Mouse (Mus musculus) embryo, embryonic 9.5 days (tissue): ENCODE results near the gene Babam2.
"Not testable (repeated sequence)": the region's sequence is repeated elsewhere in the genome, so short reads cannot be mapped to it uniquely, and the experiment has no call there.

Experiments used
- DNase-seq: peaks from one replicate; pipeline ENCODE4 v3.0.0-alpha.2; 2017; ENCODE audit errors: extremely low spot score

The Babam2 gene

GRCm38 (mm10) chr5:31935936-31936335 is 238.5 kb downstream of the Babam2 start:
- no peak for DNase-seq

- no peak for DNase-seq
Measured at GRCm38 (mm10) chr5:31936523-31936922, 239.0 kb downstream of the Babam2 start.

- DNase-seq: no peak
Measured at GRCm38 (mm10) chr5:31940876-31941275, 243.4 kb downstream of the Babam2 start.

- DNase-seq: peak; percentile 8
Measured at GRCm38 (mm10) chr5:31947185-31947584, 249.7 kb downstream of the Babam2 start.

- DNase-seq: no peak
Measured at GRCm38 (mm10) chr5:31949389-31949788, 251.9 kb downstream of the Babam2 start.

GRCm38 (mm10) chr5:31950532-31950931 is 253.0 kb downstream of the Babam2 start:
- no peak for DNase-seq

GRCm38 (mm10) chr5:31955184-31955583 is 257.7 kb downstream of the Babam2 start:
- no peak for DNase-seq

- DNase-seq: no peak
Measured at GRCm38 (mm10) chr5:31956336-31956735, 258.9 kb downstream of the Babam2 start.

- DNase-seq: no peak
Measured at GRCm38 (mm10) chr5:31959886-31960285, 262.4 kb downstream of the Babam2 start.

- DNase-seq: no peak
Measured at GRCm38 (mm10) chr5:31961423-31961822, 263.9 kb downstream of the Babam2 start.

- no peak for DNase-seq
Measured at GRCm38 (mm10) chr5:31962346-31962745, 264.9 kb downstream of the Babam2 start.

- DNase-seq: no peak
Measured at GRCm38 (mm10) chr5:31963352-31963751, 265.9 kb downstream of the Babam2 start.

- DNase-seq: no peak
Measured at GRCm38 (mm10) chr5:31963851-31964250, 266.4 kb downstream of the Babam2 start.

GRCm38 (mm10) chr5:31966741-31967140 is 269.3 kb downstream of the Babam2 start:
- no peak for DNase-seq

GRCm38 (mm10) chr5:31967526-31967925 is 270.0 kb downstream of the Babam2 start:
- no peak for DNase-seq

- no peak for DNase-seq
Measured at GRCm38 (mm10) chr5:31968046-31968506, 270.6 kb downstream of the Babam2 start.

- not testable (repeated sequence) for DNase-seq
Measured at GRCm38 (mm10) chr5:31972416-31972815, 274.9 kb downstream of the Babam2 start.

- no peak for DNase-seq
Measured at GRCm38 (mm10) chr5:31974614-31975168, 277.2 kb downstream of the Babam2 start.

- no peak for DNase-seq
Measured at GRCm38 (mm10) chr5:31982061-31982460, 284.6 kb downstream of the Babam2 start.

- no peak for DNase-seq
Measured at GRCm38 (mm10) chr5:31983161-31983560, 285.7 kb downstream of the Babam2 start.

GRCm38 (mm10) chr5:31983817-31984368 is 286.4 kb downstream of the Babam2 start:
- DNase-seq: no peak

GRCm38 (mm10) chr5:31984369-31984961 is 287.0 kb downstream of the Babam2 start:
- no peak for DNase-seq

- no peak for DNase-seq
Measured at GRCm38 (mm10) chr5:31985021-31985420, 287.5 kb downstream of the Babam2 start.
